Comparison of ENCODE assay signal across 8 mouse cellular contexts in genomic region chr11:106957271-106957980, GRCm38 (mm10). TPM values are rescaled to one million over a fixed set of nuclear protein-coding genes. Genes with fewer than 3 reads are reported as not detected.
DNase-seq lines count a peak whose midpoint lies in the region; ATAC-seq and TF ChIP-seq lines count a peak whose summit lies in the region.

No protein-coding gene starts in this region.

- WGBS in limb, embryonic 14.5 days = 77% methylated on average over 12 of the region's 12 CpGs
- 85% methylated on average over 12 of the region's 12 CpGs for WGBS in limb, embryonic 10.5 days
- 50% methylated on average over 12 of the region's 12 CpGs for WGBS in heart, embryonic 13.5 days

- no peak for TF ChIP-seq POLR2A in limb, embryonic 14.5 days (IDR thresholded peaks at IDR 0.05; ENCODE audit: borderline replicate concordance, extremely low read depth, insufficient read depth, insufficient read length)

- H3K4me1 ChIP-seq in limb, embryonic 14.5 days (ENCODE audit: control insufficient read depth, insufficient read depth, low read length) = 0 out of 2 replicates have a peak, but pooled peaks cover 2% of the 10 kb centered on the region
- H3K4me1 ChIP-seq in limb, embryonic 10.5 days = peaks cover 8% of the 10 kb centered on the region
- H3K4me1 ChIP-seq in heart, embryonic 13.5 days = peaks cover 34% of the 10 kb centered on the region

- DNase-seq in limb, embryonic 14.5 days (ENCODE audit: low spot score) = no peak
- DNase-seq in limb, embryonic 10.5 days (ENCODE audit: low spot score) = no peak
- peak; percentile 60 for DNase-seq in adrenal gland, adult 8-10 months
- peak; percentile 87 to 89 for DNase-seq in kidney, postnatal 36 days

- H3K4me3 ChIP-seq in limb, embryonic 14.5 days (replicated peaks; ENCODE audit: low read length) = no peak overlapping the region
- H3K4me3 ChIP-seq in limb, embryonic 10.5 days = no peak overlapping the region
- no peak overlapping the region for H3K4me3 ChIP-seq in heart, embryonic 13.5 days

- no peaks in the 10 kb centered on the region for H3K27me3 ChIP-seq in limb, embryonic 14.5 days (ENCODE audit: control insufficient read depth, insufficient read depth, low read length)
- H3K27me3 ChIP-seq in limb, embryonic 10.5 days (ENCODE audit: low read depth, poor library complexity, severe bottlenecking) = no peaks in the 10 kb centered on the region
- no peaks in the 10 kb centered on the region for H3K27me3 ChIP-seq in heart, embryonic 13.5 days (replicated peaks)

- 0 out of 2 replicates have a peak overlapping the region, but pooled peaks have one; percentile 21 for H3K9ac ChIP-seq in limb, embryonic 14.5 days (ENCODE audit: low read depth, low read length, severe bottlenecking)
- H3K9ac ChIP-seq in heart, embryonic 13.5 days = no peak overlapping the region

- H3K4me2 ChIP-seq in limb, embryonic 14.5 days (replicated peaks; ENCODE audit: low read depth, low read length, severe bottlenecking) = no peak overlapping the region
- H3K4me2 ChIP-seq in heart, embryonic 13.5 days = peak overlapping the region; percentile 33

- no peak for ATAC-seq in limb, embryonic 14.5 days (ENCODE audit: low FRiP score, low read depth)
- no peak; the same call in 1 of the 2 replicates for ATAC-seq in heart, embryonic 13.5 days (ENCODE audit: extremely low read depth, insufficient number of reproducible peaks, low FRiP score, low TSS enrichment)
- ATAC-seq in monocyte, adult 5-6 weeks (replicated peaks; ENCODE audit: insufficient number of reproducible peaks, low FRiP score, low TSS enrichment, poor library complexity, severe bottlenecking) = peak; percentile 79
- ATAC-seq in cerebellum, adult (ENCODE audit: insufficient number of reproducible peaks, low FRiP score, low TSS enrichment) = no peak
- ATAC-seq in inflammation-experienced regulatory T-cells, adult 6 months = no peak

- no peaks in the 10 kb centered on the region for H3K9me3 ChIP-seq in limb, embryonic 14.5 days (ENCODE audit: control insufficient read depth, low read length)
- H3K9me3 ChIP-seq in limb, embryonic 10.5 days (replicated peaks) = no peaks in the 10 kb centered on the region
- 0 out of 2 replicates have a peak, but pooled peaks cover 5% of the 10 kb centered on the region for H3K9me3 ChIP-seq in heart, embryonic 13.5 days

- H3K36me3 ChIP-seq in limb, embryonic 14.5 days (ENCODE audit: control insufficient read depth, insufficient read depth, low read length) = no peaks in the 10 kb centered on the region
- H3K36me3 ChIP-seq in limb, embryonic 10.5 days = no peaks in the 10 kb centered on the region
- no peaks in the 10 kb centered on the region for H3K36me3 ChIP-seq in heart, embryonic 13.5 days

- H3K27ac ChIP-seq in limb, embryonic 14.5 days (replicated peaks; ENCODE audit: low read depth, low read length) = no peak overlapping the region
- H3K27ac ChIP-seq in limb, embryonic 10.5 days = no peak overlapping the region
- peak overlapping the region; percentile 82 for H3K27ac ChIP-seq in heart, embryonic 13.5 days (replicated peaks)

RNA-seq across cellular contexts. Expression of gene Smurf2, which starts 36.9 kb away (rescaled TPM):
- polyA plus RNA-seq in limb, embryonic 14.5 days (2012; rRNA removed) = 22.1 and 24.0 TPM in 2 replicates
- polyA plus RNA-seq in limb, embryonic 14.5 days (2014; fragmentation: Nextera tagmentation; extraction: Ambion mirVana) = 21.2 and 22.4 TPM in 2 replicates
- polyA plus RNA-seq in limb, embryonic 10.5 days (2016; fragmentation: Nextera tagmentation; extraction: Ambion mirVana) = 14.1 TPM in 2 replicates
- 10 to 100 TPM; 27.3 to 39.8 (median 36.8) TPM for total RNA-seq in adrenal gland, adult 8-10 months (2022)
- polyA plus RNA-seq in heart, embryonic 13.5 days (2015; fragmentation: Nextera tagmentation; extraction: Ambion mirVana) = 9.7 and 10.2 TPM in 2 replicates
- 51.0 to 76.4 TPM (median 65.5 TPM) in 3 replicates for total RNA-seq in monocyte, adult 5-6 weeks (2017)
- 10 to 100 TPM in 2 of 3 experiments, 1 to 10 TPM in 1; 8.4 to 25.2 (median 21.6) TPM for polyA plus RNA-seq in inflammation-experienced regulatory T-cells, adult 6 months (2017; shearing (Covaris generic))

RNA-seq across cellular contexts. Expression of gene Kpna2, which starts 41.9 kb away (rescaled TPM):
- 194 and 224 TPM in 2 replicates for polyA plus RNA-seq in limb, embryonic 14.5 days (2012; rRNA removed)
- 291 and 311 TPM in 2 replicates for polyA plus RNA-seq in limb, embryonic 14.5 days (2014; fragmentation: Nextera tagmentation; extraction: Ambion mirVana)
- 635 and 653 TPM in 2 replicates for polyA plus RNA-seq in limb, embryonic 10.5 days (2016; fragmentation: Nextera tagmentation; extraction: Ambion mirVana)
- 10 to 100 TPM; 20.7 to 37.7 (median 28.8) TPM for total RNA-seq in adrenal gland, adult 8-10 months (2022)
- polyA plus RNA-seq in heart, embryonic 13.5 days (2015; fragmentation: Nextera tagmentation; extraction: Ambion mirVana) = 281 and 299 TPM in 2 replicates
- total RNA-seq in monocyte, adult 5-6 weeks (2017) = 59.8 to 75.8 TPM (median 63.9 TPM) in 3 replicates
- 100 to 1,000 TPM; 112 to 274 (median 131) TPM for polyA plus RNA-seq in inflammation-experienced regulatory T-cells, adult 6 months (2017; shearing (Covaris generic))

Comparison
In these comparisons a context has a peak if more than half of its experiments do, and no peak if none do; other contexts are left out.
1. DNase-seq: peak in adrenal gland, adult 8-10 months (single experiment) and kidney, postnatal 36 days (2 of 2); none in limb, embryonic 14.5 days (single experiment) and limb, embryonic 10.5 days (single experiment).